Mouse (Mus musculus) neural tube, embryonic 15.5 days (tissue): Measurements from ENCODE around the gene B4galt3. TPM values are rescaled to one million over a fixed set of nuclear protein-coding genes. Genes with fewer than 3 reads are reported as not detected.

ENCODE experiments used
- ATAC-seq: fragments of 200-750 bp; cut with Nextera tagmentation; 2 replicates; pipeline ENCODE4 v1.8.0; 2017; ENCODE audit warnings: mild to moderate bottlenecking, moderate TSS enrichment, moderate library complexity; ENCODE audit not compliant: low FRiP score
- H3K27ac ChIP-seq: fragments of 300-500 bp; sonication (generic); replicated peaks from 2 replicates; pipeline ENCODE4 v1.5.1; 2015; ENCODE audit warnings: mild to moderate bottlenecking, inconsistent platforms
- H3K27me3 ChIP-seq: fragments of 300-500 bp; sonication (generic); replicated peaks from 2 replicates; pipeline ENCODE4 v1.6.1; 2015; ENCODE audit warnings: inconsistent platforms
- H3K36me3 ChIP-seq: fragments of 300-500 bp; sonication (generic); 2 replicates; pipeline ENCODE4 v1.6.1; 2015; ENCODE audit warnings: inconsistent platforms
- H3K4me1 ChIP-seq: fragments of 300-500 bp; sonication (generic); 2 replicates; pipeline ENCODE4 v1.6.1; 2015; ENCODE audit warnings: inconsistent platforms
- H3K4me2 ChIP-seq: fragments of 300-500 bp; sonication (generic); 2 replicates; pipeline ENCODE4 v1.6.1; 2015; ENCODE audit warnings: inconsistent platforms, mild to moderate bottlenecking, moderate library complexity
- H3K4me3 ChIP-seq: fragments of 300-500 bp; sonication (generic); replicated peaks from 2 replicates; pipeline ENCODE4 v1.5.1; 2015; ENCODE audit warnings: mild to moderate bottlenecking, inconsistent platforms
- H3K9ac ChIP-seq: fragments of 300-500 bp; sonication (generic); replicated peaks from 2 replicates; pipeline ENCODE4 v1.6.1; 2015; ENCODE audit warnings: mild to moderate bottlenecking, inconsistent platforms
- H3K9me3 ChIP-seq: fragments of 300-500 bp; sonication (generic); replicated peaks from 2 replicates; pipeline ENCODE4 v1.6.1; 2016; ENCODE audit warnings: inconsistent platforms
- WGBS: fragments of 180-500 bp; shearing (Covaris S2); methylation state at CpG from one replicate; pipeline ENCODE4 v1.1.7; 2015; ENCODE audit warnings: mixed read lengths; 5-methylcytosine and 5-hydroxymethylcytosine counted together
- polyA plus RNA-seq: library from polyadenylated mRNA; unstranded; fragments of >200 nt; fragmentation: Nextera tagmentation; extraction: Ambion mirVana; gene quantifications from 2 replicates; pipeline ENCODE4 v1.2.1, GENCODE M21; 2015

Gene B4galt3
- polyA plus RNA-seq, 1 experiment from 2014 or later: 97.6 TPM

DNA sequence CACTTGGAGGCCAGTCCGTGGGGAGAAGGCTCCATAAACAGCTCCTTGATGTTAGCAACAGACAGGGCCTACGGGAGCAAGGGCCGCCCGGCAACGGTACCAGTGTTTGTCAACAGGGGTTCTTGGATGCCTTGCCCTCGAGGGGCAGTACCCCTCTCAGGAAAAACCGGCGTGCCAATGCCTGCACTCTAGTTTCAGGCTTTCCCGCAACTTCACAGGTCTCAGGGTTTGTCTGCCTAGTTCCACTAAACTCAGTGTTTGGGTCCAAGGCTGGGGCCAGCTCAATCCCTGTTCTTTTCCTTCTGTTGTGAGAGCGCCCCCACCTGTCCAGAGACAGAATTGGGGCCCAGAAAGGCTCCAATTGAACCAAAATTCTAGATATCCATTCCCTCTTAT, 11.4 kb downstream of the B4galt3 start:
- Histone ChIP-seq H3K4me1 (peaks cover 53% of the 10 kb centered on the region), H3K9me3 (no peaks in the 10 kb centered on the region), H3K4me2 (peak overlapping the region; percentile 89), H3K9ac (peak overlapping the region; percentile 46), H3K27me3 (no peaks in the 10 kb centered on the region), H3K36me3 (peaks cover 56% of the 10 kb centered on the region), H3K4me3 (peak overlapping the region; percentile 76), H3K27ac (peak overlapping the region; percentile 83)
- peak; percentile 34 for ATAC-seq
- WGBS: 1% methylated on average over 10 of the region's 10 CpGs

DNA sequence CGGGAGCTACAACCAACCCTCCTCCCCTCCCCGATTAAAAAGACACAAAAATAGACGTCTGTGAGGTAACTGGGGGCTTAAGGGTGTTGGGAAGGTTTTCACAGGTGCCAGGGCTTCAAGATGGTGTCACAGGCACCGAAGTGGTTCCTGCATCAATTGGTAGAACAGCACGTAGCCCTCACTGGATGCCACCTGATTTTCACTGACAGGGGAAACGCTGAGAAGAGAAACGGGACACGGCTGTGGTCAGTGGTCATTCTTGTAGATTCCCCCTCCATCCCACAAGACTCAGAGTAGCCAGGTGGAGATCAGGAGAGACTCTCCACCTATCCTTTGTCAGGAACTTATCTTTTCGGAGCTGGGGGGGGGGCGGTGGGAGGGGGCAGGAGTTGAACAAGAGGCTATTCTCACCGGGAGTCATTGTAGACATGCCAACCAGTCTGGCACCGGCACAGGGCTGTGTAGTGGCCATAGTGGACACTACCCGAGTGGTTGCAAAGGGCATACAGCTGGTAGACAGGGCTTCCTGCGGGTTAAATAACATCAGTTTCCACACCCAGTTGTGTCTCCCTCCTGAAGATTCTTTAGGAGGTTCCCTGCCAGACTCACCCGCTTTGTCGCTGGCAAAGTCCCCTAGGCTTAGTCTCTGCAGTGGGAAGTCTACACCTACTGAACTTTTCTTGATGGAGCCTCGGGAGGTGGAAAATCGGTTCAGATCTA, 12.1 kb downstream of the B4galt3 start:
- Histone ChIP-seq H3K9me3 (no peaks in the 10 kb centered on the region), H3K27me3 (no peaks in the 10 kb centered on the region), H3K4me3 (no peak overlapping the region), H3K9ac (no peak overlapping the region), H3K4me1 (peaks cover 60% of the 10 kb centered on the region), H3K4me2 (peak overlapping the region; percentile 89), H3K27ac (peak overlapping the region; percentile 83; the same call in 1 of the 2 replicates), H3K36me3 (peaks cover 49% of the 10 kb centered on the region)
- WGBS: 82% methylated on average over 18 of the region's 18 CpGs
- ATAC-seq: no peak

GRCm38 (mm10) chr1:171283188-171284160, 13.3 kb downstream of the B4galt3 start:
- H3K36me3 ChIP-seq: peaks cover 36% of the 10 kb centered on the region
- H3K4me1 ChIP-seq: peaks cover 66% of the 10 kb centered on the region
- no peaks in the 10 kb centered on the region for H3K27me3 ChIP-seq

DNA sequence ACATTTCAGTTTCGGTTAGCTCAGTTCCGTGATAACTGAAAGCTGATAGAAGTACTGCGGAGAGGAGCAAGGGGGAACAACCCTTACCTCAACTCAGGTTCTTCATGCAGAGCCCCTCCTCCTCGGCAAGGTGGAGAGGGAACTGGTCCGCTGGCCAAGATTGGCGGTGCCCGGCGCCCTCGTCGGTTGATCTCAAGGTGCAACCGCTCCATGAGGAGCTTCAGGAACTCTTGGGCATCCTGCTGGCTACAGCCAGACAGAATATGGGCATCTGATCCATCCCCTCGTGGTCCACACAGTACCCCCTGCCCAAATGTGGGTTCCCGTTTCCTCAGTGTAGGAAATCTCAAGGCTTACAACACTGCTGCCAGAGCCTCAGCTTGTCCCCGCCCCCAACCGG, 14.4 kb downstream of the B4galt3 start:
- H3K9me3 ChIP-seq: no peaks in the 10 kb centered on the region
- peaks cover 66% of the 10 kb centered on the region for H3K4me1 ChIP-seq
- no peak overlapping the region for H3K27ac ChIP-seq
- H3K4me3 ChIP-seq: no peak overlapping the region
- H3K36me3 ChIP-seq: peaks cover 43% of the 10 kb centered on the region
- no peak for ATAC-seq
- WGBS: 92% methylated on average over 15 of the region's 15 CpGs
- H3K4me2 ChIP-seq: no peak overlapping the region
- H3K9ac ChIP-seq: no peak overlapping the region
- H3K27me3 ChIP-seq: no peaks in the 10 kb centered on the region

More at GRCm38 (mm10) chr1:171283188-171284160, 13.3 kb downstream of the B4galt3 start:
- Histone ChIP-seq H3K9me3 (no peaks in the 10 kb centered on the region), H3K9ac (no peak overlapping the region), H3K4me2 (no peak overlapping the region), H3K27ac (no peak overlapping the region), H3K4me3 (no peak overlapping the region)
- no peak for ATAC-seq
- 93% methylated on average over 18 of the region's 18 CpGs for WGBS

DNA sequence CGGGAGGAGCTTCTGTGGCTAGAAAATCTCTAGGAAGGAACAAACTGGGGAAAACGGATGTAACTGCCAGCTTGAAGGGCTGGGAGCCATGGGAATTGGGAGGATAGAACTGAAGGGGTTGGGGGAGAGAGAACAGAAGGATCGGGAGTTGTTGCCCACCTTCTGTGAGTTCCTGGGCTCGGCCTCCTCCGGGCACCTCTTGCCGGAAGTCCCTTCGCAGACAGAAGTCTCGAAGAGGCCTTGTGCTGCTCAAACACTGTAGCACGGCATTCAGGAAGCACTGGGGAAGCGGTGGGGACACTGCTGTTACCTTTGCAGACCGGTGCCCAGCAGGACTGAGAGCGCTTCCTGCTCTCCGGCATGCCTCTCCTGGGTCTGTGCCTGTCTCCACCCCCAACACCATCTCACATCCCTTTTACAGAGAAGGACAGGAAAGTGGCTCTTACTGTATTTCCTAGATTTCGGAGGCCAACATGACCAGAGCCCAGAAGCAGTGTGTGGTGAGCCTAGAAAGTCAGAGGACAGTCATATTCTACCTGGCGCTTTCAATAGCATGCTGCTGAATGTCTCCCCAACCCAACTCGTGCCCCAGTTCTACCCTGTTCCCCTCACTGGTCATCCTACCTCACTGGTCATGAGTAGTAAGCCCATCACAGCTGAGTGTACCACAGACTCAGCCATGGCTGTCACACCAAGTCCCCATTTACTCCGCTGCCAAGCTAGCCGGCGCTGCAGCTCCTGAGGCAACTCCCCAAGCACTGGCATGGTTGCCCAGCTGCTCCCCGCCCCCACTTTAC, 15.2 kb downstream of the B4galt3 start:
- no peaks in the 10 kb centered on the region for H3K9me3 ChIP-seq
- no peaks in the 10 kb centered on the region for H3K27me3 ChIP-seq
- peaks cover 49% of the 10 kb centered on the region for H3K36me3 ChIP-seq
- H3K4me1 ChIP-seq: peaks cover 58% of the 10 kb centered on the region
- H3K27ac ChIP-seq: no peak overlapping the region
- H3K4me3 ChIP-seq: no peak overlapping the region
- 0 out of 2 replicates have a peak overlapping the region, but pooled peaks have one; percentile 2 for H3K4me2 ChIP-seq
- no peak for ATAC-seq
- H3K9ac ChIP-seq: no peak overlapping the region
- 90% methylated on average over 20 of the region's 20 CpGs for WGBS

DNA sequence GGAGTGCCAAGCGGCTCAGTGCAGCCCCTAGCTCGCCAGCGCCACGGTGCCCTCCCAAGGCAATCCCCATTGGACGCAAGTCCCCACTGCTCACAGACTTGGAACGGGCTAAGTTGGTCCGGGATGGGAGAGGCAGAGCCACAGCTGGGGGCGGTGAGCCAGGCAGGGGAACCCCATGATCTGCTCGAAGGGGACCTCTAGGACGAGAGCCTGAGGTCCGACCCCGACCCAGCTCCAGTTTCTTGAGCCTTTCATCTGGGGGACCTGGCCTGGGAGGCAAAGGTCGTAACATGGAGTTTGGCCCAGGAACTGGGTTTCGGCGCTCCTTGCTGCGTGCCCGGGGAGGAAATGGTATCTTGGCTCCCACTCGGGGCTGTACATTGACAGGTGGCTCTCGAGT, 16.4 kb downstream of the B4galt3 start:
- H3K27me3 ChIP-seq: no peaks in the 10 kb centered on the region
- 89% methylated on average over 19 of the region's 19 CpGs for WGBS
- no peaks in the 10 kb centered on the region for H3K9me3 ChIP-seq
- H3K4me1 ChIP-seq: peaks cover 50% of the 10 kb centered on the region
- no peak overlapping the region for H3K27ac ChIP-seq
- H3K9ac ChIP-seq: no peak overlapping the region
- peak overlapping the region; percentile 69 for H3K4me2 ChIP-seq
- no peak for ATAC-seq
- peaks cover 49% of the 10 kb centered on the region for H3K36me3 ChIP-seq
- peak overlapping the region; percentile 81 for H3K4me3 ChIP-seq

DNA sequence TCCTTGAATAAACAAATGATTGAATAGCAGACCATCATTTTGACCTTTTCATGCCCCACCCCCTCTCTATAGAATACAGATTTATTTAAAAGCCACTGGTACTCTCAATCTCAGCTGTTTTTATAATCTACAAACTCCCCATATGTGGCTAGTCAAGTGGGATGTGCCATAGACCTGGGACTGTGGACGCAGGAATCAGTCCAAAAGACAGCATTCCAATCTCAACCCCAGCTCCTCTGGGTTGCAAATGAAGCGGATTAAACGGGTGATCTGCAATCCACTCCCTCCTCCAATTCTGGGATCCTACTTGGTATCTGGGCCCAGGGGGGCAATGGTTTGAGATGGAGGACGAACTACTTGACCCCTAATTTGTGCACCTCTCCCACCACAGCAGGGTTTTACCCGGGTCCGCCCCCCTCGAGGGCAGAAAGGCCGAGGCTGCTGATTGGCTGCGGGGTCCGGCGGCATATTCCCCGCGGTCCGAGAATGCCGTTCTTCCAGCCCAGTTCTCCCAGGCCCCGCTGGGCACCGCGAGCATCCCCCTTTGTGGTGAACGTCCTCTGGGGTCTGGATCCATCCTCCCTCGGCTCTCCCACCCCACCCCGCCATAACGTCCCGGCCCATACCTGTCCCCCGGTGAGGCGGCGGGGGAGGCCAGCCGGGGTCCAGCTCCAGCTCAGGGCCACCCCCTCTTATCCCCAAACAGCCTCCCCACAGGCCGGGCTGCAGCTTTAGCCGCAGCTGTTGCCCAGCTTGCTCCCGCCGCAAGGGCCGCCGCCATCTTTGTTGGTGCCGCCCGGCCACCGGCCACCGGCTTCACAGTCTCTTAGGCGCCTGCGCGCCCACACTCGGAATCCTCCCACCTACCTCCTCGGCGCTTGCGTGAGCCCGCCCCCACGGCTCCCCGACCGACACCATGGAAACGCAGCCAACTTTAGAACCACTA, 17.3 kb downstream of the B4galt3 start, which contains the start of gene Usp21:
Usp21 (minus strand) TSS at position 856 of the 946 bp plus-strand sequence.
- Histone ChIP-seq H3K4me3 (peak within 1 kb of the TSS; percentile 81), H3K9ac (peak within 1 kb of the TSS; percentile 98), H3K4me2 (peak within 1 kb of the TSS; percentile 69), H3K4me1 (peaks cover 41% of the 10 kb centered on the region), H3K27me3 (no peaks in the 10 kb centered on the region), H3K36me3 (peaks cover 46% of the 10 kb centered on the region), H3K27ac (peak within 1 kb of the TSS; percentile 93), H3K9me3 (no peaks in the 10 kb centered on the region)
- under 1% methylated on average over 49 of the region's 49 CpGs for WGBS
- peak; percentile 94 for ATAC-seq

DNA sequence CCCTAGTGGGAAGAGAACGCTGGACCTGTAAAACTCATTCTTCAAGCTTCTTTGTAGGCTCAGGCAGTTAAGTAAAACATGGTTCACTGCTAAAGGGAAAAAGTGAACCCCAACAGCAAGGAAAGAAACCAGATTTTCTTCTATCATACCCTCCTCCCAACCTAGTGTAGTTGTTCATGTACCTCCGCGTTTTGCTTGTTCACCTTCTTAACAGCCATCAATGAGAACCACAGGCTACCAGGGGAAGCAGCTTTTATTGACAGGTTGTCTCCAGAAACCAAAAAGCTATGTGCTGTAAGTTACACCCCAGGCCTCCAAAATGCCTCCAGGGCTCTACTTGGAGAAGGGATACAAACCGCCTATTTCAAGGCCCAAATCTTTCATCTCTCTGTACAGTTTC, 18.2 kb downstream of the B4galt3 start:
- no peak overlapping the region for H3K9ac ChIP-seq
- no peaks in the 10 kb centered on the region for H3K27me3 ChIP-seq
- H3K4me2 ChIP-seq: peak overlapping the region; percentile 69
- no peaks in the 10 kb centered on the region for H3K9me3 ChIP-seq
- H3K4me3 ChIP-seq: peak overlapping the region; percentile 81
- WGBS: 66% methylated on average over 4 of the region's 4 CpGs
- peaks cover 38% of the 10 kb centered on the region for H3K36me3 ChIP-seq
- peak overlapping the region; percentile 93 for H3K27ac ChIP-seq
- ATAC-seq: no peak
- peaks cover 44% of the 10 kb centered on the region for H3K4me1 ChIP-seq

GRCm38 (mm10) chr1:171293351-171293750, 23.2 kb downstream of the B4galt3 start:
- WGBS: 89% methylated on average over 3 of the region's 3 CpGs
- H3K27ac ChIP-seq: peak overlapping the region; percentile 97; the same call in 1 of the 2 replicates
- H3K9me3 ChIP-seq: no peaks in the 10 kb centered on the region
- H3K4me1 ChIP-seq: peaks cover 18% of the 10 kb centered on the region
- H3K36me3 ChIP-seq: 0 out of 2 replicates have a peak, but pooled peaks cover 15% of the 10 kb centered on the region
- H3K9ac ChIP-seq: peak overlapping the region; percentile 88; the same call in 1 of the 2 replicates
- H3K27me3 ChIP-seq: peaks cover 13% of the 10 kb centered on the region
- no peak for ATAC-seq
- peak overlapping the region; percentile 66 for H3K4me2 ChIP-seq
- peak overlapping the region; percentile 77 for H3K4me3 ChIP-seq

DNA sequence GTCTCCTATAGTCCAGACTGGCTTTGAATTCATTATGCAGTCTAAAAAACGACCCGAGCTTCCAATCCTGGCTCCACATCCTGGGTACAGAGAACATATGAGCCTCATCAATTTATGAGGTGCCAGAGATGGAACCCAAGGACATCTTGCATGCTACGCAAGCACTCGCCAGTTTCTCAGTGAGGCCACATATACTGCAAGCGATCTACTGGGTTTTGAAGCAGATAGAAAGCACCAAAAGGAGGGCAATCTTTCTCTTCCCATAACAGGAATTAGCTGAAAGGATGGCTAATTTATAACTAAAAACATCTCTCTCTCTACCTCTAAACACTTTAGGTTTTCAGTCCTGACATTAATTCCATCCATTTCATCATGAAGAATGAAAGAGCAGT, 23.8 kb downstream of the B4galt3 start:
- Histone ChIP-seq H3K9ac (peak overlapping the region; percentile 88), H3K4me1 (peaks cover 14% of the 10 kb centered on the region), H3K4me2 (peak overlapping the region; percentile 66), H3K36me3 (0 out of 2 replicates have a peak, but pooled peaks cover 11% of the 10 kb centered on the region), H3K27me3 (peaks cover 19% of the 10 kb centered on the region), H3K9me3 (no peaks in the 10 kb centered on the region), H3K4me3 (peak overlapping the region; percentile 77), H3K27ac (peak overlapping the region; percentile 97)
- no peak; the same call in 1 of the 2 replicates for ATAC-seq
- WGBS: 33% methylated on average over 5 of the region's 5 CpGs
